Mouse (Mus musculus) heart, adult 2 months (tissue): ENCODE results near the gene Atp4b.

Source experiments
- CTCF ChIP-seq: fragments of 200-600 bp; IDR thresholded peaks from 2 replicates; pipeline ENCODE4 v1.8.1; 2022; ENCODE audit warnings: antibody characterized with exemption, mild to moderate bottlenecking, moderate library complexity
- EP300 ChIP-seq: fragments of 200-500 bp; IDR thresholded peaks from 2 replicates; pipeline ENCODE4 v1.6.1; 2011; ENCODE audit warnings: low read depth, low read length, control low read depth; ENCODE audit not compliant: insufficient read depth
- POLR2A ChIP-seq: fragments of 200-500 bp; IDR thresholded peaks from 2 replicates; pipeline ENCODE4 v1.6.1; 2011; ENCODE audit warnings: mild to moderate bottlenecking, low read depth, low read length, control low read depth; ENCODE audit not compliant: insufficient read depth

- TF ChIP-seq CTCF (no peak), POLR2A (no peak), EP300 (no peak)
Measured at GRCm38 (mm10) chr8:13340650-13341049, 56.0 kb downstream of the Atp4b start.
